Mouse (Mus musculus) common myeloid progenitor, adult 5-6 weeks (primary cell): ENCODE data around the gene Cadm1. TPM values are rescaled to one million over a fixed set of nuclear protein-coding genes. Genes with fewer than 3 reads are reported as not detected.
A peak's percentile ranks its signal among the peaks of the same experiment; 100 is the strongest.

Experiments used
- ATAC-seq: replicated peaks from 2 replicates; pipeline ENCODE4 v1.8.0; 2016; ENCODE audit warnings: low read depth, mild to moderate bottlenecking, moderate TSS enrichment, inconsistent platforms; ENCODE audit not compliant: poor library complexity, severe bottlenecking
- total RNA-seq: library from RNA; stranded (forward); fragments of 200-1000, 187-1606 nt; gene quantifications from 2 replicates; pipeline ENCODE4 v1.2.3, GENCODE M21; 2017

The Cadm1 gene
- total RNA-seq, 1 experiment from 2014 or later: 0.69 TPM

DNA sequence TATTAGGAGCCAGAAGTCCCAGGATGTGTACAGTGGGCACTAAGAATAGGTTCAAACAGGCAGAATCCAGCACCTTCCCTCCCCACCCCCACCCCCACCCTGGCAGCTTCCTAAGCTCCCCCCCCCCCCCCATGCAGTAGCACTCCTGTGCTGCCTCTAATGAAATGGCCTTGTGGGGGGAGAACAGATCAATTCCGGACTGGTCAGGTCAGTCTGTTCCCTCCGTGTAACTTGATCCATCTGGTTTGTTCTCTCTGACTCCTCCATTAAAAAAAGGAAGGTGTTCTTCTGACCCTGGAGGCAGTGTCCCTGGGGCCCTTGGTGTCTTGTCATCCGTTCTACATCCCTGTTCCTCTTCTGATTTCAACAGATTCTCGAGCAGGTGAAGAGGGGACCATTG, 317.8 kb downstream of the Cadm1 start:
- no peak for ATAC-seq

DNA sequence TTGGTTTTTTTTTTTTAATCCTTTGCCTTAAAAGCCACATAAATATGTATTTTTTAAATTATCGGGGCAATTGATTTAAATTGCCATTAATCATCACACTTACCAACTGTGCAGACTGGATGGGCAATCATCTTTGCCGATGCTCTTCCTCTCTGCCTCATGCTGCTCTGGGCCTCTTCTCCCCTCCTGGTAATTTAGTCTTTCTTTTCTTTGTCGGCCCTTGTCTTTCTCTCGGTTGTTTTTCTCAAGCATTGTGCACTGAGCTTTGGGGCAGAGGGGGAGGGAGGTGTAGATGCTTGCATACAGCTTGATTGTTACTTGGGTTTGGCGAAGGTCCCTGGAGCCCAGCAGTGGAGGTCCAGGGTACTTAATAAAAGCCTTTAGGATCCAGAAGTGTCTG, 318.8 kb downstream of the Cadm1 start:
- ATAC-seq: no peak

DNA sequence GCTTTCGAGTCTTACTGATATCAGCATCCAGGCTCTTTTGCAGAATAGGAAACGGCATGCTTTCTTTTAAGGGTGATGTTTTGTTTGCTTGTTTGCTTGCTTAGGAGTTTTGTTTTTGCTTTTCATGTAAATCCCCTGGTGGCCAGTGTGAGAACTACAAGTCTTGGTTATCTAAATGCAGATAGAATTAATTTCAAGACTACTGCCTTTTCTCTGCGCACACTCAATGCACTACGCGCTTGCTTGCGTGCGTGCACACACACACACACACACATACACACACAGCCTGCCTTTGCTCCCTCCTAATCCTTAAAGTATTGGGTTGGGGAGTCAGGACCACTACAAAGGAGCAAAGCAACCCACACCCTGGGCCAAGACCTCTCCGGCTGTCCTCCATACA, 326.3 kb downstream of the Cadm1 start:
- no peak for ATAC-seq

DNA sequence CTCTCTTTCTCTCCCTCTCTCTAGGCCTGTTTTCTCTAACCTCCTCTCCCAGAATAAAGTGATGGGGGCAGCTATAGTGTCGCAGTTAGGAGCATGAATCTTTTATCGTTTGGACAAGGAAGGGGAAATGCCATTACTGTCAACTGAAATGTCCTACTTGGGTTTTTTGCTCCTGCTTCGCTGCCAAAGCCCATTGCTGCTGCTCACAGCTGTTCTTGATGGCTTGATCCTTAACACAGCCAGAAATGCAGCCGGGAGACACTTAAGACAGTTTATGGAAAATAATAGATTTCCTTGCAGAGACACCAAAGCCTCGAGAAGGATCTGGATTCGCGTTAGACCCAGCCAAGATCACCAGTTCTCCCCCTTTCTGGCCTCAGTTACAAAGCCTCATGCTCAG, 327.3 kb downstream of the Cadm1 start:
- no peak for ATAC-seq

DNA sequence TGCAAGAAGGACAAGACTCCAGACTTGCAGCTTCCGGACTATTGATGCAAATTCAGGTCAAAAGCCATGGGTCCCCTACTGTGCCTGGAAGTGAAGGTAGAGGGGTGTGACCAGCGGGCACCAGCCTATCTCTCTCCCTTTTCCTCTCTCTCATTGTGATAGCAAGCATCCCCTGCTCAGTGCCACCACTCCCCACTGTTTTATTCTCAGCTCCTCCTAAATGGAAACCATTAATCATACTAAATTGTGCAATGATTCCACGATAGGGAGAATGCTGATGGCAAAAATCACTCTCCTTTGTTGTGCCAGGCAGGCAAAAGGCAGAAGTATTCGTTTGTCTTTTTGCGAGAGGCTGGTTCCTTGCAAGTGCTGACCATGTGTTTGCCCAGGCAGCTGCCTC, 328.2 kb downstream of the Cadm1 start:
- ATAC-seq: no peak

DNA sequence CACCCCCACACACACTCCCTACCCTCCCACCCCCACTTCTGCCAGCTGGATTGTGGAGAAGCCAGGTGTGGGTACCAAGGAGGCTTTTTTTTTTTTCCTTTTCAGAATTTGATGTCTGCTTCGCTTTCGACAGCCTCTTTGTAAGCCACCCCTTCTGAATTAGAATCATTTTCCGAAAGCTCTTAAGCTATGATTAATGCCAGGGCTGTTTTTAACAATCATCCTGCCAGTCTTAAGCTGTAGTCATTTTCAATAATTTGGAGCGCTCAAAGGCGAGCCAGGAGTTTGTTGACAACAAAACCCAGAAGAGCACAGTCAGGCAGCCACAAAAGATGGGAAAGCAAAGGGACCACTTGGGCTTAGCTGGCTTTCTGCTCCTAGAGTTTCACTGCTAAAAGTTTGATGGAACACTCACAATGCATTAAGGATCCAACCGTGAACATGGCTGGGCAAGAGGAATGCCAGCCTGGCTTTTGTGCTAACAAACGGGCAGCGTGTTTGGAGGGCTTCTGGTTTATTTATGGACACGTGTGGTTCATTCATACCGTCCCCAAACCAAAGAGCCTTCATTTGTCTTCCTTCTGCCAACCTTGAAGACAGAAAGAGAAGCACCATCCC, 328.9 kb downstream of the Cadm1 start:
- ATAC-seq: no peak

DNA sequence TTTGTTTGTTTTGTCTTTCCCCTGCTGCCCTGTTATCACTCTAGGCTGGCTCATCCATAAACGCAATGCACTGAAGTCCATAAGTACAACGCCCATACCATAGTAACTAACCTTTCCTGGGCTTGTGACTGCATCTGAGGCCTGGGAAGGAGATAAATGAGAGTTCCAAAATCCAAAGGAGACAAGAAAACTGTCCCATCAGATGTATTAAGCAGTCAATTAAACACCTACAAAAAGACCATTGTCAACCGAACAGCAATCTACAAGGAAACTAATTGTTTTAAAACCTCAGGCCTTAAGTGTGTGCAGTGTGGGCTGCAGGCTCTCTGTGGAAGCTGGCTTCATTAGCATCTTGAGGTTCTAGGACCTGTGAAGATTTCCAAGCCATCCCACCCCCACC, 331.0 kb downstream of the Cadm1 start:
- ATAC-seq: no peak

DNA sequence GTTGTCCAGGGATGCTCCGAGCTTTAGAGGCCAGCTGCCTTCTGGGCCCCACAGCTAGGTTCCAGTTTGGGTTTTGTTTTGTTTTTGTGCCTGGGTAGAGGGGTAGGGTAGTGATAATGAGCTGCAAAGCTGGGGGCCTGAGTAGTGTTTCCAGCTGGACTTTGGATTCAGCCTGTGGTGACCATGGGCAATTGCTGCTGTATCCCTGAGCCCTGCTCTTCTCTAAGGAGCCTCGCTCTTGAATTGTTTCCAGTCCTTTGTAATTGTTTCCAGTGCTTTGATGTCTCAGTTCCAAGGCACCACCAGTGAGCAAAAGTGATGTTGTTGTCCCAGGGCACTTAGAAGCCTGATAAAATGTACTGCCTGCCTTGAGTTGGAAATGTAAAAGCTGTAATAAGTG, 331.8 kb downstream of the Cadm1 start:
- ATAC-seq: no peak

DNA sequence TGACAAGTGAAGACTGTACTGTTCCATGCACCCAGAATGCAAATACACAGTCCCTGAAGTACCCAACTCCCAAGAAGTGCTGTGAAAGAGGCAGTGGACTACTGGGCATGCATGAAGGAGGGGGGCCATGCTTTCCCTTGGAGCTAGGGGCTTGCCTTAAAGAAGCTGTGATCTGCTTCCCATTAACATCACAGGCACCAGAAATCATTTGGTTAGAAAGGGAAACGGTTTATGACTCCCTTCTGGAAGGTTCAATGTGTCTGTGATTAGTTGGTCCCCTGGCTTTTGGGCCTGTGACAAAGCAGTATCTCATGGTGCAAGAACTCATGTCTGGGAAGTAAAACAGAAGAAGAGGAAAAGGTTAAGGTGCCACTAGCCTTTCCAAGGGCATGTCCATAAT, 336.0 kb downstream of the Cadm1 start:
- no peak for ATAC-seq

DNA sequence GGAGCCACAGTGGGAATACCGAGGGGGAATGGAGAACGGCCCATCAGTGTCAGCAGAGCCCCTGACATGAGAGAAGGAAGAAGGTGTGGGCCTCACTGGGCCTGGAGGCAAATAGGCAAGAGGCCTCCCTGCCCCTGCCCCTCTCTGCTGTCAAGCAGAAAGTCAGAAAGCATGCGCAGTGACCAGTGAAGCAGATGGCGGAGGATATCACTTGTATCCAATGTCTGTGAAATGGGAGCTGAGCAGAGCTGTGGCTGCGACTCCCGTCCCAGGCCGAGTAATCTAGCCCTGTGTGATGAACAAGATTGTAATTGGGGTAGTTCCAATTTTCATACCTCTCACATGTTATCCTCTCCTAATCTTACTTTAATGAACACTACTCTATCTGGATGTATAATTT, 337.5 kb downstream of the Cadm1 start:
- ATAC-seq: no peak

DNA sequence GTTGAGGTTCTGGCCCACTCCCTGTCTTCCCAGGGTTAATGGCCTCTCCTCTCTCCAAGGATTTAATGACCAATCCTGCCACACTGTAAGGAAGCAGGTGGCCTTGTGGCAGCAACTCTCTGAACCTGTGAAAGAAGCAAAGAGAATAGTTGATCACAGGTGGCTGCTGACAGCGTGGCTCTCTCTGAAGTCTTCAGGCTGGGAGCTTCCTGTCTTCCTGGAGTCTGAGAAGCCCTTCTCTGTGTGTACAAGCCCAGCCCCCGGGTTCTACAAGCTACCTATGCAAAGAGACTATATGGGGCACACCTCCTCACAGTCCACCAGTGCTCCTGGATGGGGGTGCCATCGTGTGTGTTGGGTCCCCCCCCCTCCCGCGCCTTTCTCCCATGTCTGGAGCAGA, 339.7 kb downstream of the Cadm1 start:
- no peak for ATAC-seq

DNA sequence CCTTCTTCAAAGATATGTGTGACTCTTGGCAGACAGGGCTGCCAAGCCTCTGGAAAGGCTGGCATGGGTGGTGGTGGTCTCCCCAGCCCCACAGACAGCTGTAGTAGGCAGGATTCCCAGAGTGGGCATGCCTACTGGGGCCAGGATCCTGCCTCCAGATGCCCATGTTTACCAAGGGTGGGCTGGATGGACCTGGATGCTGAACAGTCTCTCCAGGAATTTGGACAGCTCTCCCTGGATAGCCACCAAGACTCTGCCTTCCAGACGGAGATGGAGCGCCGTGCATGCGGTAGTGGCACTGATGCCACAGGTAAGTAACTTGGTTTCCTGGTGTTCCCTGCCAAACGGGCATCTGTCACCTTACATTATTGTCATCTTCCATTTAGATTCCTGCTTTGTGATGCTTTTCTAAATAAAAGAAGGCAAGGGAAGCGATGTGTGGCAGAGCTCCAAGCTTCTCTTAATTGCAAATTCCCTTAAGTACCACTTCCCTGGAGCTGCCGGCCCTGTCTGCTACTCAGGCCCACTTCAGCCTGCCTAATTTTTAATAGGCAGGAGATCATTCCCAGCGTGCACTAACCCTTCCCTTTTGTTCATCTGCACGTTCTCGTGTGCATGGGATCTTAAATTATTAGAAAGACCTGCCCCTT, 346.7 kb downstream of the Cadm1 start:
- no peak for ATAC-seq

DNA sequence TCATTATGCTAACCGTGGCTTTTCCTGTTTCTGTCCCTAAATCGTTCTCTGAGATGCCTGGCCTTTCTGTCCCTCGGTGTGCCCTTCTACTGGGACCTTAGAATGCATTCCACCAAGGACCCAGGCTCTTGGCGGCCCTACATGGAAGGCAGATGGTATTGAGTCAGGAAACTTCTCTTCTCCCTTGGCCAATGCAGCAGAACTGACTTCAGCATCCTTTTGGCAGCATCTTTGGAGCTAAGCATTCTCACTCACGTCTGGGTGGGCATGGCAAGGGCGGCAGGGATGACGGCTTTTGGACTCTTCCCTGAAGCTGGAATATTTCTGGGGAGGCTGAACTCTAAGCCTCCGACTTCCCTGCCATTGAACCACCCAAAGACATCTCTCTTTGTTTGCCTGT, 350.2 kb downstream of the Cadm1 start:
- no peak for ATAC-seq

DNA sequence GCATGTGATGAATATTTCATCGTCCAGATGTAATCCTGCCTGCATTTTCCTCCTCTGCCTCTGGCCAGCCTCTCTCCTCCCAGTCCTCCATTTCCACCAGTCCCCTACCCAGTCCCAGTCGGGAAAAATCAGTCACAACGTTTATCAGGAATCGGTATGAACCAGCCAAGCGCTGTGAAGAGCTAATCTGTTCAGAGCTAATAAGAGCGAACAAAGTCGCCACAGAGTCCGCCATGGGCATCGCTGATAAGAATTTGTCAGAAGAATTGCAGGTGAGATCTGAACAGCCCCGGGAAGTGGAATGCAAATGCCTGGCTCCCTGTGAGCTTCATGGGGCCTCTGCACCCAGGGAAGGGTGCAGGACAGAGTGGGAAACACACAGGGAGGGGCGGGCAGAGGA, 352.4 kb downstream of the Cadm1 start:
- no peak for ATAC-seq

DNA sequence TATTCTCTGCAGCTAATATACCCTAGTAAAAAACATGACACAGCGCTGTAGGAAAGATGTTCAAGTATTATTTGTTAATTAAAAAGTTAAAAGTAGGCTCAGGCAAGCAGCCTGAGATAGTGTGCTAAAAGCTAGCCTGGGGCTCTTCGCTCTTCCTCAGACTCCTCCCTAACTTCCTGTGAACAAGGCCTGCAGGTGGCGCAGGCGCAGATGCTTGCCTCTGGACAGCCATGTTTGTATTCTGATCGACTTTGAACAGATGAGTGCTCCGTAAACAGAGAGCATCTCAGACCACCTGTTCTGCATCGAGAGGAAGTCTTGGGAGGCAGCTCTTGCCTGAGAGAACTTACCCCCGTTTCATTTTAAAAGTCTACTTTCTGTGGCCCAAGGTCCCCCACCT, 361.7 kb downstream of the Cadm1 start:
- ATAC-seq: no peak

DNA sequence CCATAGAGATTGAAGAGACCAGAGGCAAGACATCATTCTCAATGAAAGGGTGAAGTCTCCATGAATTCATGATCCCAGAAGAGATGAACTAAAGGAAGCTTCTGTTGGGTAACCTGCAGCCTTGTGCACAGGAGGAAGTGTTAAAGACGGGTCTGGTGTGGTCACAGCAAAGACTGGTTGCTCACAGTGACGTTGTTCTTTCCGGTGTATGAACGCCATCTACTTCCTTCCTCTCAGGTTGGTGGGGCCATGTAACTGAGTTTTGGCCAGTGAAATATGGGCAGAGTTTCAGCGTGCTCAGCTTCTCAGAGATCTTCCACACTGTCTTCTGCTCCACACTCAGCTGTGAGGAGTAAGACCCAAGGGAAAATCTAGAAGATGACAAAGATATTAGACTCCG, 363.0 kb downstream of the Cadm1 start:
- ATAC-seq: peak; percentile 62

DNA sequence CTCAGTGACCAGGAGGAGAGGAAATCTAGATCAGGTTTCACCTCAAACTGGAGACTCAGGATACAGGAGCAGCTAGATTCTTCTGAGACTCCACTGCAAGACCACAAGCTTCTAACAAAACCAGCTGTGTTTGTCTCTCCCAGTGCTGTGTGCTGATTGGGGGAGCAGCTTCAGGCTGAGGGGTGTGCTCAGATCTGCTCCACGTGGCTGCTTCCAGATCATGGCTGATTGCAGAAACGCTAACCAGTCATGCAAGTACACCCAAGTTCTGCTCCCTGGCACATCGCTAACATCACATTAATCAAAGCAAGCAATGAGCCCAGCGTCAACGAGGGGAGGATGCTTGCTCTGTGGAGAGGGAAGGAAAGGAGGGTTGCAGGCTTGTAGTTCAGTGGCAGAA, 364.1 kb downstream of the Cadm1 start:
- ATAC-seq: no peak

DNA sequence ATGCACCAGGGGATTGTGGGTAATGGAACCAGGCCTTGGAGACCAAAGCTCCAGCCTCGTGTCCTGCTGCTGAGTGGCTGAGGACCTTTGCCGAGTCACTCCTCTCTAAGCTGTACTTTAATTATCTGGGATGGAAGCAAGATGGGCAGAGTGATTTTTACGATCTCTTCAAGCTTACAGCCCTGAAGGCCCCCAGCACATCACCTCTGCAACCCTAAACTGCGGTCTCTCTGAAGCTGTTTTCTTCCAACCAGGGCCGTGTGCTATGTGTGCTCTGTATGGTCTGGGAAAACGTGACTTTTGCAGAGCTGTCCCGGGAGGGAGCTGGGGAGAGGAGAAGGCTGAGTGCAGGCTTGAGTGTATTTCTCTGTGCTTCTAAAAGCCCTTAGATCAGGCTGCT, 364.7 kb downstream of the Cadm1 start:
- ATAC-seq: no peak

DNA sequence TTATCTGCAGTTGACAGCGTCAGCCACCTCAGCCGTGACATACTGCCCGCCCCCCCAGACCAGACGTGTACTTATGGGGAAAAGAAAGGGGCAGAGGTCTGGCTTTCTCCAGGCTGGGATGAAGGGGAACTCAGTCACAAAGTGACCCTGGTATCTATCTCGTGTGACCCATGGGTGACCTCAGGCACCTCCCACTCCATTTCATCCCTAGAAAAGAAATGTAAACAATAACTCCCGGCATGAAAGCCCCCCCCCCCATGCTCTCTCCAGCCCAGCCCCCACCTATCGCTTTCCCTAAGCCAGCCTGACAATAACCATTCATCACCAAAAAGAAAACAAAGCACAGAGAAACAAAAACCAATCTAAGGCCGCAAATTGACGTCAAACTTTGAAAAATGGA, 365.1 kb downstream of the Cadm1 start:
- ATAC-seq: no peak

DNA sequence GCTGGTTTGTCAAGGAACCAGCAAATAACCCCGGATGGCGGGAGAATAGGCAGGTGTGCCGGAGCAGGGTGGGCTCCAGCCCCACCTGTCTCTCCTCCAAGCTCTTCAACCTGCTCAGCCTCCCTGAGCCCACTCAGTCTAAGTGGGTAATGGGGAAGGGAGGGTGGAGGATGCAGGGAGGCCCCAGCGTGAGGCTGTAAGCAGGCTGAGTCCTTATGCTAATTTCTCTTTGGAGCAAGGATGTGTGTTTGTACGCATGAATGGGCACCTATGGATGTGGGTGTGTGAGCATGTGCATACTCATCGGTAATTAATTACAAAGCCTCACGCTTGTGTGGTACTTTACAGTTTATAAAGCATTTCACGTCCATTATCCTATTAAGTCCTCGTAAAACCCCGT, 370.8 kb downstream of the Cadm1 start:
- ATAC-seq: no peak

DNA sequence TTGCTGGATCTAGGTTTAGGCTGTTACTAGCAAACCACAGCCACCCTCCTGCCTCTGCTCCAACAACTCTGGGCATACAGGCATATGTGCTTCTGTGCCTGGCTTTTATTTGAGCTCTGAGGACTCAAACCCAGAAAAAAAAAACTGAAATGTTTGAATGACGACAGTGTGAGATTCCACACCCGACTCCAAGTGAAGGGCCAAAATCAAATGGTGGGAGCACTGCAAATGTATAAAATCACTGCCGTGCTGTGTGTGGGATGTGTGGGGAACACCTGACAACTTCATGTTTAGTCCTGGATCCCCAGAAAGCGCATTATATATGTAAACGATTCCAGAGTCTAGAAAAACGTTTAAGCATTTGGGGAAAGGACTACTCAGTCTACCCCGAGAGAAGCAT, 373.7 kb downstream of the Cadm1 start:
- no peak for ATAC-seq

DNA sequence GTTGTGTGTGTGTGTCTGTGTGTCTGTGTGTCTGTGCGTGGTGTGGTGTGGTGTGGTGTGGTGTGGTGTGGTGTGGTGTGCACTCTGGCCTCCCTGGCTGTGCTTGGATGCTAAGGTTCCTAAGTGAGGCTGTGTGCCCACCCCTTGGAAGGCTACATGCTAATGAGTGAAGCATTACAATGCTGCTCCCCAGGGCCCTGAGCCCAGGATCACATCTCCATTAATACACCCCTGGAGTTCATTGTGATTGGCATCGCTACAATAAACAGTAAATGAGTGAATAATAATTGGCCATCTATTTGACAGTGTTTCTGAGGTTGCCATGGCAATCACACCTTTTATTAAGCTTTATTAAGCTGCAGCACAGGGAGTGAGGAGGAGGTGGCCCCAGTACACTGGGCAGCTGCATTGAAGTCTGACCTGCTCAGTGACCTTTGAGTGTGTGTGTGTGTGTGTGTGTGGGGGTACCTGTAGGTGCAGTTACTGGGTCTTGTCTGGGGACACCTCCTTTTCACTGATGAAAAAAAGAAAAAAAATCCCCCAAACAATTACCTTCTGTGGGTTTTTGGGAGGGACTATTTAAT, 374.5 kb downstream of the Cadm1 start:
- no peak for ATAC-seq
